Mouse (Mus musculus) ES-Bruce4 (cell line): ENCODE measurements at regions not wholly inside any gene's neighbourhood (a gene's known extent, or its start where the extent isn't known, plus 50 kb on each side); places are given as distances from the start of the nearest gene placed in this dataset.

ENCODE experiments used
- CTCF ChIP-seq: IDR thresholded peaks from one replicate; pipeline ENCODE4 v1.8.1; 2011; ENCODE audit warnings: low read depth, low read length
- POLR2A ChIP-seq: IDR thresholded peaks from one replicate; pipeline ENCODE4 v1.8.1; 2011; ENCODE audit warnings: low read length; ENCODE audit not compliant: insufficient read depth

- TF ChIP-seq CTCF (no peak), POLR2A (no peak)
Measured at GRCm38 (mm10) chr8:78903034-78903433, 82.1 kb upstream of the Lsm6 start.
